Mouse (Mus musculus): ENCODE measurements around the gene Actc1. TPM values are rescaled to one million over a fixed set of nuclear protein-coding genes. Genes with fewer than 3 reads are reported as not detected.

The Actc1 gene
- total RNA-seq, 2 experiments from 2014 or later = not detected

Other genes starting within 250 kb of the Actc1 start
- 100 to 1,000 TPM; 371 to 410 TPM for gene Scg5, start 224.4 kb downstream of the Actc1 start, total RNA-seq (2021)
- 1 to 10 TPM; 2.0 to 2.4 TPM for gene Arhgap11a, start 204.9 kb downstream of the Actc1 start, total RNA-seq (2021)
- gene Gjd2, start 39.9 kb downstream of the Actc1 start, total RNA-seq (2021) = 1 to 10 TPM; 7.2 to 7.4 TPM
- gene Aqr, start 133.5 kb upstream of the Actc1 start, total RNA-seq (2021) = 10 to 100 TPM; 27.5 to 29.8 TPM
- 10 to 100 TPM; 22.2 to 23.6 TPM for gene Zfp770, start 147.9 kb upstream of the Actc1 start, total RNA-seq (2021)

Data from layer of hippocampus, postnatal 25 days (tissue).